Mouse (Mus musculus) left cerebral cortex, adult 2 months (tissue): ENCODE measurements at regions not wholly inside any gene's neighbourhood (a gene's known extent, or its start where the extent isn't known, plus 50 kb on each side); places are given as distances from the start of the nearest gene placed in this dataset.

Source experiments
- DNase-seq, 2 experiments: peaks; one replicate each; pipeline ENCODE4 v3.0.0; 2021 to 2022; ENCODE audit warnings: low spot score in 2 of 2, mixed read lengths in 1 of 2; ENCODE audit errors: extremely low spot score in 1 of 2
- H3K27ac ChIP-seq: fragments of 200-600 bp; 2 replicates; pipeline ENCODE4 v1.8.1; 2022
- H3K4me3 ChIP-seq: fragments of 200-600 bp; 2 replicates; pipeline ENCODE4 v1.8.1; 2022
- CTCF ChIP-seq: fragments of 200-600 bp; IDR thresholded peaks from 2 replicates; pipeline ENCODE4 v1.8.1; 2022; ENCODE audit warnings: antibody characterized with exemption, mild to moderate bottlenecking, moderate library complexity
- intact Hi-C: fragments of 180-260 bp; cut with DNase I; formaldehyde crosslinking; loops from one replicate; pipeline ENCODE4 v1.15.1; 2025

DNA sequence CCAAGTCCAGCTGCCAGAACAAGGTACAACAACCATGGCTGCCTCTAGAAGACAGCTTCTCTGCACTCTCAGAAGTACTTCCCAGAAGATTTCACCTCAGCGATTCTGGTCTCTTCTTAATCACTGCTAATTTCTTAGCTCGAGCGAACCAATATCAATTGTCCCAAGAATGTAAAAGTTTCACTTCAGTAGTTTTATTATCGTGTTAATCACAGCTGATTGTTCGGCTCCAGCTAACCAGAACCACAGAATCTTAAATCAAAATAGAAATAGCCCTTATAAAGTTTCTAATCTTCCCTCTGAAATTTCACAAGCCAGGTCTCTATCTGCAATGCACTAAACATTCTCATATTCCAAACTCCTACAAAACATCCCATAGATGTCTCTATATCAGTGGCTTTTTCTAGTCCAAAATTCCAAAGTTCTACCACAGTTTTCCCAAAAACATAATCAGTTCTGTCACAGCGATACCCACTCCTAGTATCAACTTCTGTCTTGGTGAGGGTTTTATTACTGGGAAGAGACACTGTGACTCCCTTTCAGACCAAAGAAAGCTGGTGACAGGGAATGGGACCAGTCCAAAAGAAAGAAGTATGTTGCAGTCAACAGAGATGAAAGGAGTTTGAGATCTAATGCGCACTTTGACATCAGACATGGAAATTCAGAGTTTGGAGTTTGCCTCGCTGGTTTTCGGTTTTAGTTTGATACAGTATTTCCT is 130.2 kb downstream of the Gm10283 start:
- H3K27ac ChIP-seq: no peak overlapping the region
- DNase-seq: no peak
- no peak for TF ChIP-seq CTCF
- intact Hi-C loops: no loop called here
- H3K4me3 ChIP-seq: no peak overlapping the region

DNA sequence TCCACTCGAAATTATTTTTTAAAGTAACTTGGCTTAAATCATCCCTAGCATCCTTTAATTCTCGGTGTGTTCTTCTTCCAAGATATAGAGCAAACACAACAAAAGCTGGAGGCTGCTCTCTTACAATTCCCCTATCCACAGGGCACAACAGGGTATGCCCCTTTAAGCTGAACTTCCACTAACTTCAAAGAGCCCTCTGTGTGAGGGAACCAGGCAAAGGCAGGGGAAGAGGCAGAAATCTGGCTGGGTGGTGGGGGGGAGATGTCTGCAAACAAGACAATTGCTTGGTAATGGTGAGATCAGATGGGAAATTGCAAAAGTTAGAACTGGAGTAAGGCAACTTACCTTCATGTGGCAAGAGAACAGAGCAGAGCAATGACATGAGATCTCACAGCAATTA is 154.7 kb downstream of the Gm10283 start:
- TF ChIP-seq CTCF: no peak
- DNase-seq: no peak
- intact Hi-C loops: no loop called here
- Histone ChIP-seq H3K4me3 (no peak overlapping the region), H3K27ac (no peak overlapping the region)

DNA sequence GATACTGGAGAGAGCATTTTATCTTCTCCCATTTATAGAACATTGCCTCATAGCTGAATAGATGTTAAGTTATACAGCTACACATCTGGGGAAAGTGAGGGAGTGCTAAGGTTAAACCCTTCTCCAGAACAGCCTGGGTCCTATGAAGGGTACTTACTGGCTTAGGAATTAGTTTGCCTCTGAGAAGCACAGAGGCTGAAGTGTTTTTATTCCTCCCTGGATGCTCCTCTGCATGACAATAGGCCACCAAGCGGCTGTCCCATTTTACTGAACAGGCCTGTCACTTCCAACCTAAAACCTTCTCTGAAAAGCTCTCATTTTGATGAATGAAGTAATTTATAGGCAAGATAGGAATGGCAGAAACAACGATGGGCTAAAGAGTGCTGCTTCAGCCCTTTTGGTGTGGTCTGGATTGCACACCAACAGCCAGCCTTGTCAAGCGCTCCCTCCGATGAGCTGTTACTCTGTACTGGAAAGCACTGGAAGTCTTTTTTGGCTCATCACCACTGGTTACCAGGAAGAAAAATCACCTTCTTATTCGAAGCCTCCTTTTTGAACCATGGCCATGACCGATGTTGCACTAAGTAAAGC is 157.1 kb downstream of the Gm10283 start:
- no peak for DNase-seq
- no peak for TF ChIP-seq CTCF
- Histone ChIP-seq H3K27ac (no peak overlapping the region), H3K4me3 (no peak overlapping the region)
- intact Hi-C loops: no loop called here

DNA sequence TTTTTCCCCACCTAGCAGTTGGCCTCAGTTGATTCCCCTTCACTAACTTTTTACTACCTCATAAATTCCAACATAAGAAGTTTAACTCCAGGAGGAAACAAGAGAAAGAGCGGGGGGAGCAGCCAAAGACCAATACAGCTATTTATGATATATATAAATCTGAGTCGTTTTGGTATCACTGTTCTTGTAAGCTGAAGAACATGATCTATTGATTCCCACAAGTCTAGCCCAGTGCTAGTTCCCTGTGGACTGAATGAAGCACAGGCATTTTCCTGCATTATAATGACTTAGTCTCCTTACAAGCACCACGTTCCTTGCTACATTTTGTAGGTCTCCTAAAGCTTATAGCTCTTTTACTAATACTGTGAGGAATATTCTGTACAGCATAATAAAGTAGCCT is 187.5 kb downstream of the Gm10283 start:
- intact Hi-C loops: no loop called here
- no peak for TF ChIP-seq CTCF
- Histone ChIP-seq H3K4me3 (no peak overlapping the region), H3K27ac (no peak overlapping the region)
- no peak for DNase-seq

DNA sequence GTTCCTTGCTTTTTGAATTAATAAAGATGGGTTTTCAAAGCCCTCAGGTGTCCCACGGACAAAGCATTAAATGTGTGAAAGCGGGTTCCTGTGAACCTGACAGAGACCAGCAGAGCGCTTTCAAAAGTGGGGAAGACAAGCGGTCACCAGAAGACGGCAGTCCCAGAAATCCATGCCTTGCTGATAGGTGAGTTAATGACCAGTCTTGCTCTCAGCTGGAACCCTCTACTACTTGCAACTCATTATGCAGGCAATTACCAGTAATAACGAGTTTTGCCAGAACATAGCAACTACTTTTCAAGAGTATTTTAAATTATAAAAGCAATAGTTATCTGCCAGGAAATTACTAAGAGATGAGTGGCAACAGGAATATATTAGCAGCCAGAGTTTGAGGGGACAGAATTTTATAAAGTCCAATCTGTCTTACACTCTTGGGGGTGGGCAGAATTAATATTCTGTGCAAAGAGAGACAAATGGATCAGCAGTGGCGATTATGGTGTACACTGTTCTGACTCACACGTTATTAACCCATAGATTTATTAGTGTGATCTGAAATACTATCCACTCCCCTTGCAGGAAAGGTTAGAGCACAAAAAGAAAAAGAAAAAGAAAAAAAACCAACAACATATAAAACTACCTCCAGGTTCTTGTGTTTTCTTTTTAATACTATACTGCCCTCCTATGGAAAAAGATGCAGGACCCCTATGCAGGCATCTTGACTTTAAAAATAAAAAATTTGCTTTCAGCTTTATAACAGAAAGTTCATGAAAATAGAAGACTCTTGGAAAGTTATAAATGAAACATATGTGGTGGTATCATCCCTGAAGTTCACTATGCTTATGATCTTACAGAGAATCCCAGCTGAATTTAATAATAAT is 188.8 kb downstream of the Gm10283 start:
- no peak overlapping the region for H3K27ac ChIP-seq
- H3K4me3 ChIP-seq: no peak overlapping the region
- DNase-seq: no peak
- peak; percentile 46 for TF ChIP-seq CTCF
- intact Hi-C loops: no loop called here

DNA sequence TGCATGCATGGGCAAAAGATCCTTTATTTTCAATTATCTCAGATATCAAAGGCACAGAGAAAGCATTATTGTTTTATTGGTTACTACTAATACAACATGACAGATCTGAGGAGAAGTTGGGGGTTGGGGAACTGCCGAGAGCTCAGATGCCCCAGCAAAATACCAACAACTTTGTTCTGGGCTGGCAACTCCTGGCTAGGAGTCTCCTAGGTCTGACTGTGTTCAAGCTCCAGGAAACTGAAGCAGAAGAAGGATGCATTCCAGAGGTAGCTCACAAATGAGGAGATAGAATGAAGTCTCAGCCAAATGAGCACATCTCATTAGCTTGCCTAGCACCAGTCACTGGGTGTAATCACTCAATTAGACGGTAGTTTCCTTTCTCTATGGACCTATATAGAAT is 192.9 kb downstream of the Gm10283 start:
- intact Hi-C loops: no loop called here
- no peak overlapping the region for H3K27ac ChIP-seq
- no peak for DNase-seq
- H3K4me3 ChIP-seq: no peak overlapping the region
- TF ChIP-seq CTCF: no peak

DNA sequence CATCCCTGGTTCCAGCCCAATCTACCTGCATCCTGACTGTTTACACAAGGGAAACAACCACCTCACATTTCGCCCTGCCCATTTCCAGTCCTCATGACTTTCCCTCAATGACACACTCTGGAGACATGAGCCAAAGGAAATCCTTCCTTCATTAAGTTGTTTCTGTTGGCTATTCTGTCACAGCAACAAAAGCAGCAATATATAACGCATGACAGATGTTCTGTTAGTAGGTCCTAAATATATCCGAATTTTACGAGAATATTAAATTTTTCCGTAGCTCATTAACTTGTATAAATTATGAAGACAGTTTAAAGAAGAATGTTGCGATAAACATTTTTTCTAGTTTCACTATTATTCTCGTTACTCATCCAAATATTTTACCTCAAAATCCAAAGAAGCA is 201.7 kb downstream of the Gm10283 start:
- H3K27ac ChIP-seq: no peak overlapping the region
- H3K4me3 ChIP-seq: no peak overlapping the region
- DNase-seq: no peak
- TF ChIP-seq CTCF: no peak
- intact Hi-C loops: no loop called here

DNA sequence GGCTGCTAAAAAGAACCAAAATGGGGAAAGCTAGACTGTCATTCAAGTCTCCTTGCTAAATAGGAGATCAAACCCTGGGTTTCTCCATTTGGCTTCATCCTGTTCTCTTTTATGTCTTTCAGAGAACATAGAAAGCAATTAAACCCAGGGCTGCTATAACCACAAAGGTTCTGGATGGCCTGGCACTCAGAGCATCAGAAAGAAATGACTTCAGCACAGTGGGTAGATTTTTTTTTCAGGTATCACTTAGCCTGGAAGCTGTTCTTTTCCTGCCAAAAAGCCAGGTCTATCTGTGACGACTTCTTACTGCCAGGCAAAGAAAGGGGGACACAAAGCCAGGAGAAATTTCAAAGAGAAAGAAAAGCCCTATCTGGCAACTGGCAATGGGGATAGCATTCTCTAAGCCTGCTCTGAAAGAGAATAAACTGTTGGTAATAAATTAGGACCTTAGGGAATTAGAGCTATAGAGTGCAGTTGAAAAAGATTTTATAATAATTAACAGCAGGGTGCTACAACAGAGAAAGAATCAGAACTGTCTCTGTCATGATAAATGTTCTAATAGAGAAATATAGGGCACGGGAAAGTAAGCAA is 225.7 kb downstream of the Gm10283 start:
- no peak for DNase-seq
- Histone ChIP-seq H3K4me3 (no peak overlapping the region), H3K27ac (no peak overlapping the region)
- intact Hi-C loops: no loop called here
- TF ChIP-seq CTCF: no peak

DNA sequence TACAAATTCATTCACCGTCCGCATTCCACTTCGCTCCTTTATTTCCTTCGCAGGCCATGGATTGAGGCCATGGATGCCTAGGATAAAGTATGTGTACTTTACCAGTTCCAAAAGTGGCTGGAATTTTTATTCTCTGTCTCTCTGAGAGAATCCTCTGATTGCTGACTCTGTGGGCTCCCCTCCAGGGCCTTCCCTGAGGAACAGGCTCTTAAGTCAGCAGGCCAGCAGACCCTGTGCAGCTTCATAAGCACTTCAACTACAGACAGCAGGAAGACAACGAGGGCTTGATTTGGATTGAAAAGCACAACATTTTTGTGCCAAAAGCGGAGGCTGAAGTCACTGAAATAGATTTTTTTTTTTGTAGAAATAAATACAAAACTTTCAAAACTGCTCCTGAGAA is 252.7 kb downstream of the Gm10283 start:
- H3K4me3 ChIP-seq: no peak overlapping the region
- H3K27ac ChIP-seq: no peak overlapping the region
- TF ChIP-seq CTCF: no peak
- intact Hi-C loops: no loop called here
- no peak for DNase-seq

DNA sequence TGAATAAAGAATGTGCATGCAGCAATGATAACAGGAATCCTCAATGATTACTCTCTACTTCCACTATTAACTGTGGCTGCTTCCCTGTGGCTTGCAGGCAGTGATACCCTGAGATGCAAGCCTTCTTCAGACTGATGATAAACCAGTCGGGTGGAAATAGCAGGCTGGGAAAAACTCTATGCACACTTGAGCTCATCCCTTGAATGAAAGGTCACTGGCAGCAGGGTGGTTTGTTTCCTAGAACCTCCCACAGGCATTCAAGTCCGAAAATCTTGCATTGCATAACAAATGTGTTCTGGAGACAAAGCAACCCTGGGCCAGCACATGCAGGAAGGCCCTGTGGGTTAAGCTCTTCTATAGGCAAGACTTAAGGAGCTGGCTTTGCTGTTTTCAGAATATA is 253.3 kb downstream of the Gm10283 start:
- no peak for TF ChIP-seq CTCF
- Histone ChIP-seq H3K4me3 (no peak overlapping the region), H3K27ac (no peak overlapping the region)
- intact Hi-C loops: no loop called here
- no peak for DNase-seq

DNA sequence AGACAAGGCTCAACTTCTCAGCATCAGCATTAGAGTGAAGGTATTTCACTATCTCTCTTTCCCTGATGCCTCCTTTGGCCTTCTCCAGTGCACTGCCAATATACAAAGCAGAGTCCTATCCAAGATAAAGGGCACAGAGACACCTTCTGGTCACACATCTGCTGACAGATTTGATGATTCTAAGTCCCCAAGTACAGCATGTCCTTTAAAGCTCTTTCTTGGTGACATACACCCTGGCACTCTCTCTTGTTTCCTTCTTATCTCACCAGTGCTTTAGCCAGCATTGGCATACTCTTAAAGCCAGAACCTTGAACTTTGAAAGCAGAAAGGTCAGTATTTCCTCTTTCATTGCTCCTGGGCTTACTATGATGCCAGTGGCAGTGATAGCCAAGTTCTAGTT is 255.4 kb downstream of the Gm10283 start:
- Histone ChIP-seq H3K4me3 (no peak overlapping the region), H3K27ac (no peak overlapping the region)
- TF ChIP-seq CTCF: no peak
- intact Hi-C loops: no loop called here
- no peak for DNase-seq

DNA sequence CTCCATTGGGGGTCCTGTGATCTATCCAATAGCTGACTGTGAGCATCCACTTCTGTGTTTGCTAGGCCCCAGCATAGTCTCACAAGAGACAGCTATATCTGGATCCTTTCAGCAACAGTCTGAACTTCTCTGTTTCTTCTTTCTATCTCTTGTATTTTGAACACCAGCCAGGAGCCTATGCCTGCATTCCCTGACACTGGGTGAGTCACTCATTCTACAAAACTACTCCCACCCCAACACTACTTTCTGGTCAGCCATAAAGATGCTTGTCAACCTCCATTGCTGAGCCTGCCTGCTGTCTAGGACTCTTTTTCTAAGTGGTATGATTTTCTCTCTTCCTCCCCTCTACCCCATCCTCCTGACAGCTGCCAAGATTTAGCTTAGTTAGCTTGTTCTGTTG is 261.6 kb downstream of the Gm10283 start:
- Histone ChIP-seq H3K27ac (no peak overlapping the region), H3K4me3 (no peak overlapping the region)
- DNase-seq: no peak
- intact Hi-C loops: no loop called here
- TF ChIP-seq CTCF: no peak
